Comparison of ENCODE assay signal across 23 mouse cellular contexts in genomic region chr4:122871269-122871668, GRCm38 (mm10). TPM values are rescaled to one million over a fixed set of nuclear protein-coding genes. Genes with fewer than 3 reads are reported as not detected.
DNase-seq lines count a peak whose midpoint lies in the region; ATAC-seq and TF ChIP-seq lines count a peak whose summit lies in the region.
"Had no signal": no experiment of that assay in that cellular context is flagged by ENCODE, and none has a peak within 500 bp of the region (broad histone marks: within the 10 kb centered on the region; RNA-seq: fewer than 3 reads in every experiment).

No protein-coding gene starts in this region.

- 73% methylated on average over 11 of the region's 11 CpGs for WGBS in liver, embryonic 13.5 days (ENCODE audit: insufficient replicate concordance)
- WGBS in bone marrow, adult 2 months: 59% methylated on average over 11 of the region's 11 CpGs
- 92% methylated on average over 11 of the region's 11 CpGs for WGBS in embryonic facial prominence, embryonic 10.5 days

- no peaks in the 10 kb centered on the region for H3K27me3 ChIP-seq in liver, embryonic 13.5 days
- H3K27me3 ChIP-seq in embryonic facial prominence, embryonic 10.5 days (replicated peaks; ENCODE audit: low read depth, poor library complexity, severe bottlenecking): no peaks in the 10 kb centered on the region
- H3K27me3 ChIP-seq: embryonic facial prominence, embryonic 15.5 days; heart, embryonic 13.5 days; midbrain, embryonic 12.5 days; neural tube, embryonic 15.5 days had no signal

- no peak overlapping the region for H3K4me2 ChIP-seq in liver, embryonic 13.5 days
- H3K4me2 ChIP-seq: embryonic facial prominence, embryonic 15.5 days; heart, embryonic 13.5 days; midbrain, embryonic 12.5 days; neural tube, embryonic 15.5 days had no signal

- ATAC-seq in liver, embryonic 13.5 days (ENCODE audit: low read depth): no peak
- 0 out of 2 replicates have a peak, but pooled peaks have one; percentile 0 for ATAC-seq in megakaryocyte, adult 5-6 weeks (ENCODE audit: poor library complexity, severe bottlenecking)
- ATAC-seq: forebrain, embryonic 14.5 days; hindbrain, postnatal 0 days had no signal

- no peak for TF ChIP-seq CTCF in bone marrow, adult 2 months (IDR thresholded peaks at IDR 0.05; ENCODE audit: control insufficient read depth, insufficient read depth, low read length)

- no peak for TF ChIP-seq POLR2A in bone marrow, adult 2 months (IDR thresholded peaks at IDR 0.05; ENCODE audit: borderline replicate concordance, control insufficient read depth, low read depth, low read length)

- peaks cover 51% of the 10 kb centered on the region for H3K4me1 ChIP-seq in liver, embryonic 13.5 days (replicated peaks)
- H3K4me1 ChIP-seq in bone marrow, adult 2 months (ENCODE audit: control insufficient read depth, insufficient read depth, low read length): peaks cover 9% of the 10 kb centered on the region; the same call in 1 of the 2 replicates
- no peaks in the 10 kb centered on the region; the same call in 1 of the 2 replicates for H3K4me1 ChIP-seq in brown adipose tissue, adult 24 weeks (ENCODE audit: control insufficient read depth, insufficient read depth, insufficient read length, low read length)
- no peaks in the 10 kb centered on the region for H3K4me1 ChIP-seq in embryonic facial prominence, embryonic 10.5 days
- H3K4me1 ChIP-seq: embryonic facial prominence, embryonic 15.5 days; midbrain, embryonic 12.5 days; neural tube, embryonic 15.5 days had no signal

- H3K27ac ChIP-seq in liver, embryonic 13.5 days: peak overlapping the region; percentile 64; the same call in 1 of the 2 replicates
- H3K27ac ChIP-seq in bone marrow, adult 2 months (ENCODE audit: control insufficient read depth, insufficient read depth, low read depth, low read length, poor library complexity): peak overlapping the region; percentile 83
- 0 out of 2 replicates have a peak overlapping the region, but pooled peaks have one; percentile 11 for H3K27ac ChIP-seq in brown adipose tissue, adult 24 weeks (replicated peaks; ENCODE audit: low read depth, low read length)
- no peak overlapping the region for H3K27ac ChIP-seq in embryonic facial prominence, embryonic 10.5 days (replicated peaks)
- H3K27ac ChIP-seq: embryonic facial prominence, embryonic 15.5 days; heart, embryonic 13.5 days; hindbrain, postnatal 0 days; liver, embryonic 14.5 days; midbrain, embryonic 12.5 days; neural tube, embryonic 15.5 days had no signal

- no peak for DNase-seq in liver, embryonic 13.5 days
- no peak for DNase-seq in liver
- no peak for DNase-seq in embryonic facial prominence, embryonic 10.5 days (ENCODE audit: low spot score)
- no peak for DNase-seq in urinary bladder, postnatal 10 days (ENCODE audit: low spot score)
- DNase-seq: adrenal gland, postnatal 14 days; cerebellum, adult 18-20 months; cerebellum, postnatal 36 days; gastrocnemius, postnatal 10 days; heart, adult 18-20 months; heart, postnatal 14 days; kidney, adult 11 months; kidney, postnatal 4 days; lung, postnatal 4 days had no signal

- H3K9ac ChIP-seq in liver, embryonic 13.5 days: no peak overlapping the region
- H3K9ac ChIP-seq: embryonic facial prominence, embryonic 15.5 days; heart, embryonic 13.5 days; liver, embryonic 14.5 days; midbrain, embryonic 12.5 days; neural tube, embryonic 15.5 days had no signal

- H3K36me3 ChIP-seq in liver, embryonic 13.5 days: peaks cover 52% of the 10 kb centered on the region
- peaks cover 56% of the 10 kb centered on the region for H3K36me3 ChIP-seq in embryonic facial prominence, embryonic 10.5 days (replicated peaks)

- H3K4me3 ChIP-seq in liver, embryonic 13.5 days (replicated peaks): no peak overlapping the region
- H3K4me3 ChIP-seq in bone marrow, adult 2 months (replicated peaks; ENCODE audit: control insufficient read depth, low read depth, low read length): peak overlapping the region; percentile 19
- no peak overlapping the region for H3K4me3 ChIP-seq in brown adipose tissue, adult 24 weeks (ENCODE audit: insufficient read depth, low read depth, low read length)
- no peak overlapping the region for H3K4me3 ChIP-seq in embryonic facial prominence, embryonic 10.5 days
- H3K4me3 ChIP-seq: embryonic facial prominence, embryonic 15.5 days; heart, embryonic 13.5 days; midbrain, embryonic 12.5 days; neural tube, embryonic 15.5 days had no signal

- no peaks in the 10 kb centered on the region for H3K9me3 ChIP-seq in liver, embryonic 13.5 days (replicated peaks)
- no peaks in the 10 kb centered on the region for H3K9me3 ChIP-seq in embryonic facial prominence, embryonic 10.5 days
- H3K9me3 ChIP-seq: embryonic facial prominence, embryonic 15.5 days; heart, embryonic 13.5 days; midbrain, embryonic 12.5 days; neural tube, embryonic 15.5 days had no signal

RNA-seq across cellular contexts. Expression of gene Cap1, which starts 14.6 kb away (rescaled TPM):
- 29.1 and 35.8 TPM in 2 replicates for polyA plus RNA-seq in liver, embryonic 13.5 days (2015; fragmentation: Nextera tagmentation; extraction: Ambion mirVana)
- 213 and 346 TPM in 2 replicates for polyA plus RNA-seq in bone marrow, adult 2 months (2011; ENCODE audit: insufficient read depth, insufficient read length, low replicate concordance, missing spikeins)
- 53.9 and 54.1 TPM in 2 replicates for polyA plus RNA-seq in brown adipose tissue, adult 24 weeks (2012; ENCODE audit: insufficient read depth, insufficient read length, missing spikeins)
- 417 and 420 TPM in 2 replicates for total RNA-seq in megakaryocyte, adult 5-6 weeks (2015)
- 551 and 589 TPM in 2 replicates for total RNA-seq in megakaryocyte, adult 5-6 weeks (2017)
- 72.6 and 73.9 TPM in 2 replicates for polyA plus RNA-seq in embryonic facial prominence, embryonic 10.5 days (2016; fragmentation: Nextera tagmentation; extraction: Ambion mirVana)

RNA-seq across cellular contexts. Expression of gene Ppt1, which starts 35.2 kb away (rescaled TPM):
- 20.8 and 22.8 TPM in 2 replicates for polyA plus RNA-seq in liver, embryonic 13.5 days (2015; fragmentation: Nextera tagmentation; extraction: Ambion mirVana)
- 13.0 and 21.9 TPM in 2 replicates for polyA plus RNA-seq in bone marrow, adult 2 months (2011; ENCODE audit: insufficient read depth, insufficient read length, low replicate concordance, missing spikeins)
- 35.0 and 37.7 TPM in 2 replicates for polyA plus RNA-seq in brown adipose tissue, adult 24 weeks (2012; ENCODE audit: insufficient read depth, insufficient read length, missing spikeins)
- total RNA-seq in megakaryocyte, adult 5-6 weeks (2015): 125 and 133 TPM in 2 replicates
- total RNA-seq in megakaryocyte, adult 5-6 weeks (2017): 95.0 and 101 TPM in 2 replicates
- polyA plus RNA-seq in embryonic facial prominence, embryonic 10.5 days (2016; fragmentation: Nextera tagmentation; extraction: Ambion mirVana): 50.6 and 53.4 TPM in 2 replicates
